Mouse (Mus musculus) activated CD4-positive, CD25-positive, alpha-beta regulatory T cell, adult 4 months (primary cell): Measurements from ENCODE around the gene Wdr5. TPM values are rescaled to one million over a fixed set of nuclear protein-coding genes. Genes with fewer than 3 reads are reported as not detected.

ENCODE experiments used
- ATAC-seq: one replicate; pipeline ENCODE4 v1.8.0; 2017
- polyA plus RNA-seq, 2 experiments: library from polyadenylated mRNA; unstranded; fragments of 100-300 nt; shearing (Covaris generic); gene quantifications; one replicate each; pipeline ENCODE4 v1.2.1; 2017

Gene Wdr5
- polyA plus RNA-seq, 2 experiments from 2014 or later = 9.2 to 14.3 TPM

- no peak for ATAC-seq
These were observed 37.8 kb downstream of the Wdr5 start for GRCm38 (mm10) chr2:27552620-27553287.

DNA sequence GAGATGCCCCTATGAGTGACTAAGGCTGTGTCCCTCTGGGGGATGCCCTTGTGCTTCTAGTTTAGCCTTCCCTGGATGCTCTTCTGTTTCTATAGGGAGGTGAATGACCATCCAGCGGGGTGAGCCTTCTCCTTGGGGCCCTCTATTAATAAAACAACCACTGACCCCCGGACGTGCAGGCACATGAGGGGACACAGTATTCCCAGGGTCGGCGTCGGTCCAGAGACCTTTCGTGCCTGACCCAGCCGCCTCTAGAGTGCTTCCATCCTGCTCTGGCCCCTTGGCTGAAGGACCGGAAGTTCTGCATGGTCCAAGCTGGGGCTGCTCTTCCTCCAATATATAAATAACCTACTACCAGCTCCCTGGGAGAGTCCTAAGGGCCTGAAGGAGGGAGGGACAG lies 39.4 kb downstream of the Wdr5 start:
- no peak for ATAC-seq

GRCm38 (mm10) chr2:27556921-27557320 lies 42.0 kb downstream of the Wdr5 start:
- ATAC-seq = no peak

- ATAC-seq = no peak
These were observed 45.8 kb downstream of the Wdr5 start for GRCm38 (mm10) chr2:27560708-27561123.

- no peak for ATAC-seq
These were observed 46.2 kb downstream of the Wdr5 start for GRCm38 (mm10) chr2:27561159-27561558.

DNA sequence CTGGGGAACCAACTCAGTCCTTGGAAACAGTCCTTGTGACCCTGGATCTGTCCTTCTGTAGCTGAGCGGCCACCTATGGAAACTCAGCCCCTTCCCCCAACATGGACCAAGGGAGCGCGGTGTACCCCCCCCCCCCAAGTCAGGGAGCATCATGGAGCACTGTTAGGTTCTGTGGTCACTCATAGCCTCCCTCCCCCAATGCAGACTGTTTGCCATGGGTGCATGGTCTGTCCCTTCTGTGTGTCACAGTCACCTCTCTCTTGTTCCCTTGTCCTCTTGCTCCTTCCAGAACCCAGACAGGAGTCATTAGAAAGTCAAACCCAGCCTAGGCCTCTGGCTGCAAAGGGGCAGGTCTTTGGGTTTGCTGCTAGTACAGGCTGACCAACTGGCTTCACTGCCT lies 46.9 kb downstream of the Wdr5 start:
- no peak for ATAC-seq

DNA sequence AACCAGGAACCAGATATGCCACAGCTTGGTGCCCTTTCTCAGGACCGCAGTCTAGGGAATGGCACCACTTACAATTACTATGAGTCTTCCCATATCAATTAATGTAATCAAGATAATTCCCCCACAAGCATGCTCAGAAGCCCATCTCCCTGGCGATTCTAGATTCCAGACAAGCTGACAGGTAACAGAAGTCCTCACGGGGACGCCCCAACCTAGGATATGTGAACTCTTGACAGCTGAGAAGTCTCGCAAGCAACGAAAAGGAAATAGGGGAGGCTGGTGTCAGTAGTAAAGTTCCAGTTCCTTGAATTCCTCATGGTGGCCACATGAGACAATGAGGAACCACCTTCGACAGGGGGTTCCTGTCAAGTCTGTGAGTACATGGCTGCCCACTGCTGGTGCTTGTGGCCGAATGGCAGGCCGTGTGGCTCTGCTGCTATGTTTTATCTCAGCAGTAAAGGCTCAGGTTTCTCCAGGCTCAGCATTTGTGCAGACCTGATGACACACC lies 48.7 kb downstream of the Wdr5 start:
- ATAC-seq = no peak

DNA sequence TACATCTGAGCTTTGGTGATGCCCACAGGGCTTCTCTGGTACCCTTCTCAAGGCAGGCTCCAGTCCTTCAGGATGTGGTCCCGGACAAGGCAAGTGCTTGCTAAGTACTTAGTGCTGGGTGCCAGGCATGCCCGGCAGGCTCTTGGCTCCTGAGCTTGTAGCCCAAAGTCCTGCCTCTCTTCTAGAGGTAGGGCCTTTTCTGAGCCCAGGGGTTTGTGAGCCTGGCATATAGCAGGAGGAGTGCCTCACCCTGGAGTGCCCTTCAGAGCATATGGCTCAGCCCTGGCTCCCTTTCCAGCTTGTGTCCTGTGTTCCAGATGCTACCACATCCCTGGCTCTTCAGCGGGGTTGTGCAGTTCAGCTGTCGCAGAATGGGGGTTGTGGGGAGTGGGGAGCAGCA lies 49.7 kb downstream of the Wdr5 start:
- no peak for ATAC-seq

- no peak for ATAC-seq
These were observed 50.6 kb downstream of the Wdr5 start for GRCm38 (mm10) chr2:27565316-27566103.

GRCm38 (mm10) chr2:27570856-27571255 lies 55.9 kb downstream of the Wdr5 start:
- ATAC-seq = no peak

GRCm38 (mm10) chr2:27572261-27572793 lies 57.4 kb downstream of the Wdr5 start:
- no peak for ATAC-seq

GRCm38 (mm10) chr2:27572928-27573627 lies 58.1 kb downstream of the Wdr5 start:
- ATAC-seq = no peak

DNA sequence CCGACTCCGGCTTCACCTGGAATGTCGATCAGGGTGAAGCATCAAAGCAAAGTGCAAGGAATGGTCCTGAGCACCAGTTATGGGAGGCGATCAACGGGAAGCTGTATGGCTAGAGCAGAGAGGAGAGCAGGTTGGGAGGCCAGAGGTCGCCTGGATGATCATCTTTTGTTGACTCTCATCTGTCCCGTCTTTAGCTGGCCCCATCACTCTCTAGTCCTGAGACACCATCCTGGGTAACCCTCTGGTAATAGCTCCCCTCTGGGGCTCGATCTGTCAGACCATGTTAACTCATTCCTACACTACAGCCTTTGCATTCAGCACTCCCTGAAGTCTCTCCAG lies 58.6 kb downstream of the Wdr5 start:
- no peak for ATAC-seq

GRCm38 (mm10) chr2:27576416-27576815 lies 61.5 kb downstream of the Wdr5 start:
- no peak for ATAC-seq

- no peak for ATAC-seq
These were observed 63.6 kb downstream of the Wdr5 start for GRCm38 (mm10) chr2:27578552-27578951.

DNA sequence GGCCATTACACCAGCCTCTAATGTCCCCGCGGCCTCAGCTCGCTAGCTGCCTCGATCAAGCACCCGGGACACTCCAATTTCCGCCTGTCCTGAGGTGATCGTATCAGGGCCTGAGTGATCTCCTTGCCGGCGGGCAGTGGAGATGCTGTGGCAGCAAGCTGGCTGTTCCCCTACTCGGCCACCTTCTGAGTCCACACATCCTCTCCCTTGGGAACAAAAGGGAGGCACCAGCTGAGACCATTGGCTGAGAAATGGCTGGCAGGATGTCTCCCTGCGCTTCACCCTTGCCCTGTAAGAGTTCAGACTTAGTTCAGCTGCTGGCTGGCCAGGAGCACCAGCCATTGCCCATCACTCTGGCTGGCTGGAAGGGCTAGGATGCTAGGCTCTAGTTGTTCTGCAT lies 67.2 kb downstream of the Wdr5 start:
- ATAC-seq = no peak

DNA sequence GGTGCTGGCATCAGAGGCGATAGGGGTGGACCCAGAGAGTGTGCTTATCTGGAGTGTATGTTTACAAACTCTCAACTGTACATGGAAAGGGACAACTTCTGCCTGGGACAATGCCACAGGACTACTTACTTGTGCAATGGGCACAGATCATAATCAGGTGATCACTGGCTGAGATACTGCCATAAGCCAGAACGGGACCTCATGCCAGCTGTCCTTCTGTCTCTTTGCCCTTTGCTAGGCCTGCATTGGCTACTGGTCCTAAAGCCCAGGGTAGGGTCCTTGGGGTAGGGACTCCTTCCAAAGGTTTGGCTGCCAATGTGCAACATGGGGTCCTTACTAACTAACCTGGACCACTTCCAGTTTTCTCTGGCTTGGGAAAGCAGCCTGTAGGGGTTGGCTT lies 68.1 kb downstream of the Wdr5 start:
- no peak for ATAC-seq

- ATAC-seq = no peak
These were observed 69.6 kb downstream of the Wdr5 start for GRCm38 (mm10) chr2:27584546-27584945.

Other genes with a start within 250 kb of the Wdr5 start
- 1 to 10 TPM; 5.8 to 8.3 TPM for gene Vav2, start 88.1 kb upstream of the Wdr5 start, polyA plus RNA-seq
- under 1 TPM in 1 of 2 experiments, not detected in 1; 0.33 TPM for gene Brd3os, start 72.8 kb upstream of the Wdr5 start, polyA plus RNA-seq
- gene Brd3, start 7.5 kb upstream of the Wdr5 start, polyA plus RNA-seq = 10 to 100 TPM; 27.7 to 43.4 TPM
- gene Rxra, start 161.3 kb downstream of the Wdr5 start, polyA plus RNA-seq = 10 to 100 TPM in 1 of 2 experiments, 1 to 10 TPM in 1; 7.7 to 11.7 TPM